Mouse (Mus musculus) midbrain, embryonic 10.5 days (tissue): ENCODE data around the gene Snapc4. TPM values are rescaled to one million over a fixed set of nuclear protein-coding genes. Genes with fewer than 3 reads are reported as not detected.

ENCODE experiments used
- DNase-seq: peaks from one replicate; pipeline ENCODE4 v3.0.0-alpha.2; 2017; ENCODE audit warnings: low spot score
- H3K27ac ChIP-seq: fragments of 300-500 bp; sonication (generic); replicated peaks from 2 replicates; pipeline ENCODE4 v1.5.1; 2016; ENCODE audit warnings: mild to moderate bottlenecking
- H3K27me3 ChIP-seq: fragments of 300-500 bp; sonication (generic); 2 replicates; pipeline ENCODE4 v1.6.1; 2016; ENCODE audit warnings: low read depth, mild to moderate bottlenecking; ENCODE audit not compliant: poor library complexity, severe bottlenecking
- H3K36me3 ChIP-seq: fragments of 300-500 bp; sonication (generic); 2 replicates; pipeline ENCODE4 v1.6.1; 2016; ENCODE audit warnings: mild to moderate bottlenecking, moderate library complexity
- H3K4me1 ChIP-seq: fragments of 300-500 bp; sonication (generic); 2 replicates; pipeline ENCODE4 v1.6.1; 2016
- H3K4me3 ChIP-seq: fragments of 300-500 bp; sonication (generic); 2 replicates; pipeline ENCODE4 v1.5.1; 2016; ENCODE audit warnings: mild to moderate bottlenecking, moderate library complexity
- H3K9me3 ChIP-seq: fragments of 300-500 bp; sonication (generic); replicated peaks from 2 replicates; pipeline ENCODE4 v1.6.1; 2016; ENCODE audit warnings: mild to moderate bottlenecking
- WGBS: fragments of 180-500 bp; shearing (Covaris S2); methylation state at CpG from one replicate; pipeline ENCODE4 v1.1.7; 2016; 5-methylcytosine and 5-hydroxymethylcytosine counted together
- polyA plus RNA-seq: library from polyadenylated mRNA; unstranded; fragments of >200 nt; fragmentation: Nextera tagmentation; extraction: Ambion mirVana; gene quantifications from 2 replicates; pipeline ENCODE4 v1.2.1, GENCODE M21; 2016

Snapc4 gene
- 32.5 and 34.4 TPM in 2 replicates for polyA plus RNA-seq

GRCm38 (mm10) chr2:26380131-26380771 is at the start of gene Snapc4:
TSS of gene Snapc4 (minus strand) at chr2:26380653.
- H3K4me1 ChIP-seq: peaks cover 19% of the 10 kb centered on the region
- no peaks in the 10 kb centered on the region for H3K9me3 ChIP-seq
- under 1% methylated on average over 38 of the region's 38 CpGs for WGBS
- H3K27ac ChIP-seq: peak within 1 kb of the TSS; percentile 83
- no peaks in the 10 kb centered on the region for H3K27me3 ChIP-seq
- peak within 1 kb of the TSS; percentile 87 for H3K4me3 ChIP-seq
- H3K36me3 ChIP-seq: peaks cover 75% of the 10 kb centered on the region
- peak; percentile 85 for DNase-seq

DNA sequence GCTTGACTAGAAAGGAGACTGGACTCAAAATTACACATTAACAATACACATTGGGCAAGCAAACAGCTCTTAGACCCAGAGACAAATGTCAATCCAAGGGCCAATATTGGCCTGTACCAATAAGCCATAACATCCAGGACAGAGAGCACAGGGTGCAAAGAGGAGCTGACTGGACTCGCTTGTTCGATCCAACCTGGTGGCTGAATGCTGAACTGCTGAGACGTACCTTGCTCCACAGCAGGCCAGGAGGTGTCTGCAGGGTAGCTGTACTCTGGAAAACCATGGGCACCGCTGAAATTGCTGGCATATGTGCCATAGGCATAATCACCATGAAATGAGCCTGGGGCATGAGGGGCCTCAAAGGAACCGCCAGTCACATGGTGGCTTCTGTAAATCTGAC is 49.4 kb upstream of the Snapc4 start:
- Histone ChIP-seq H3K36me3 (peaks cover 100% of the 10 kb centered on the region), H3K27ac (no peak overlapping the region), H3K4me1 (no peaks in the 10 kb centered on the region), H3K4me3 (no peak overlapping the region), H3K9me3 (no peaks in the 10 kb centered on the region), H3K27me3 (no peaks in the 10 kb centered on the region)
- no peak for DNase-seq
- 96% methylated on average over 5 of the region's 5 CpGs for WGBS

DNA sequence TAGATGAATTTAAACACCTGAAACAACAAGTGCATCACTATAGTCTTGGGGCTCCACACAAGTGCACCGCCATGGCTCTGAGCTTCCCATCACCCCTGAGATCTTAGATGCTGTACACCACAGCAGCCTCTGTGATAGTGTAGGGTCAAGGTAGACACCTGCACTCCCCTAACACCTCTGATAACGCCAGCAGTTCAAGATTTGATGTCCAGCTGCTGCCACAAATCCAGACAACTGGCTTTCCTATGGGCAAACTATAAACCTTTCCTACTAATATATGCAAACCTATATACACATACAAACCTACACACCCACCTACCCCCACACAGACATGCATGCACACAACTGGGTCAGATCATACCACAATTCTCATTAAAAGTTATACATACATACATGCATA is 44.1 kb upstream of the Snapc4 start:
- Histone ChIP-seq H3K27me3 (no peaks in the 10 kb centered on the region), H3K4me3 (no peak overlapping the region), H3K9me3 (no peaks in the 10 kb centered on the region), H3K27ac (no peak overlapping the region), H3K36me3 (peaks cover 100% of the 10 kb centered on the region), H3K4me1 (no peaks in the 10 kb centered on the region)
- DNase-seq: no peak
- WGBS: 98% methylated on average over 2 of the region's 2 CpGs

DNA sequence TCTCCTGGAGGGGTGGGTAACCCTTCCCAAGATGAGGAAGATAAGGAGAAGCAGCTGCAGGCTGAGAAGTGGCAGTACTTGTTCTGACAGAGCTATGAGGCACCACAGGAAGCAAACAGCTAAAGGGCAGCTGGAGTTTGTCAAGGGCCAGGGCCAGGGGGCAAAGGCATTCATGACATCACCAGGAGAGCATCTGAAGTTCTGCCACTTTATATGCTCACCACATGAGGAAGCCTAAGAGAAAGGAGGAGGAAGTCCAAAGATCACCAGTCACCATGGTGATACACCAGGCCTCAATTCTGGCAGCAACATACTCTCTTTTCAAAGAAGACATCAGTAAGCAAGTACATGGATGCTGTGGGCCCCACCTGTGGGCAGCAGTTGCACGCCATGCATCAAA is 42.6 kb upstream of the Snapc4 start:
- no peak overlapping the region for H3K4me3 ChIP-seq
- H3K4me1 ChIP-seq: no peaks in the 10 kb centered on the region
- H3K27me3 ChIP-seq: no peaks in the 10 kb centered on the region
- DNase-seq: no peak
- no peak overlapping the region for H3K27ac ChIP-seq
- peaks cover 100% of the 10 kb centered on the region for H3K36me3 ChIP-seq
- WGBS: 96% methylated on average over 1 of the region's 1 CpGs
- no peaks in the 10 kb centered on the region for H3K9me3 ChIP-seq

GRCm38 (mm10) chr2:26421969-26422368 is 41.5 kb upstream of the Snapc4 start:
- H3K27ac ChIP-seq: no peak overlapping the region
- no peaks in the 10 kb centered on the region for H3K4me1 ChIP-seq
- no peaks in the 10 kb centered on the region for H3K27me3 ChIP-seq
- H3K4me3 ChIP-seq: no peak overlapping the region
- DNase-seq: no peak
- 96% methylated on average over 2 of the region's 2 CpGs for WGBS
- no peaks in the 10 kb centered on the region for H3K9me3 ChIP-seq
- peaks cover 100% of the 10 kb centered on the region for H3K36me3 ChIP-seq

DNA sequence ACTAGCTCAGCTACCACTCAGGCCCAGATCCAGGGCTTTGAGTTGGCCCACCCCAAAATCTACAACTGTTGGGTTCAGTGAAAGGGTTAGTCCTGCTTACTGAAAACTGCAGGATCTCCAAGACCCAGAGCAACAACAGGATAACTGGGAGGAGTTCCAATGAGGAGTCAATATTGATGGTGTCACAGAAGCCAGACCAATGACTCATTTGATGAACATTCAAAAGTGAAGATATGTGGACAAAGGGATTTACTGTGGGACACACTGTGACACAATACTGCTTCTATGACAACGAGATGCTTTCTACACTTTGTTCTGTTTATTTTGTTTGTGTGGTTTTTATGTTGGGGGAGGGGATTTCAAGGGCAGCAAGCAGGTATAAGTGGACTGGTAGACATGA is 37.7 kb upstream of the Snapc4 start:
- WGBS: 85% methylated on average over 1 of the region's 1 CpGs
- Histone ChIP-seq H3K36me3 (peaks cover 100% of the 10 kb centered on the region), H3K9me3 (no peaks in the 10 kb centered on the region), H3K4me3 (no peak overlapping the region), H3K27me3 (no peaks in the 10 kb centered on the region), H3K4me1 (no peaks in the 10 kb centered on the region), H3K27ac (no peak overlapping the region)
- no peak for DNase-seq

DNA sequence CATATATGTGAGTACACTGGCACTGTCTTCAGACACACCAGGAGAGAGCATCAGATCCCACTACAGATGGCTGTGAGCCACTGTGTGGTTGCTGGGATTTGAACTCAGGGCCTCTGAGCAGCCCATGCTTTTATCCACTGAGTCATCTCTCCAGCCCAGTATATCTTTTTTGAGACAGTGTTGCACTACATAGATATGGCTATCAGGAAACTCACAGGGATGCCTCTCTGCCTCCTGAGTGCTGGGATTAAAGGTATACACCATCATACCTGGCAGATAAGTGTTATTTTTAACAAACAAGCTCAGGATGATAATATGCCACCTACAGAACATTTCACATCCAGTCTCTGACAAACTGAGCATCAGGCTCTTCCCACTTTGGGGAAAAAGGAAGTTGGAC is 36.6 kb upstream of the Snapc4 start:
- DNase-seq: no peak
- H3K36me3 ChIP-seq: peaks cover 100% of the 10 kb centered on the region
- no peak overlapping the region for H3K4me3 ChIP-seq
- H3K27ac ChIP-seq: no peak overlapping the region
- no peaks in the 10 kb centered on the region for H3K4me1 ChIP-seq
- no peaks in the 10 kb centered on the region for H3K27me3 ChIP-seq
- no peaks in the 10 kb centered on the region for H3K9me3 ChIP-seq

DNA sequence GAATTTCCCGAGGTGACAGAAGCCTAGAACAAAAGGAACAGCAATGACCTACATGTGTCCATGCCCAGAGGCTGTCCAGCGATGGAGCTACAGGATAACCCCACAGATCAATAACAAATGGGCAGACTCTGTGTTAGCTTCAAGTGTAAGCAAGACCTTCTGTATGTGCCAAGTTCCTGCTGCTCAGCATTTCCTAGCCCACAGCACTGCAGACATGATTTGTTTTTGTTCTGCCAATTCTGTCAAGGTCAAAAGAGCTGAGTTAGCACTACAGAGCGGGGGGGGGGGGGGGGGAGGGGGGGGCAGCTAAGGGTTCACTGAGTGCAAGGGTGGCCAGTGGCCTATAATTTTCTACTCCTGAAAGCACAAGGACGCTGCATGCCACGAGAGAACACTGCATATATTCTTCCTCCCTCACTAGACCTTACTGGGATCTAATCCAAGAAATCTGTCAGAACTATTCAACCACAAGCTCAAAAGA is 30.5 kb upstream of the Snapc4 start:
- Histone ChIP-seq H3K4me3 (no peak overlapping the region), H3K27me3 (no peaks in the 10 kb centered on the region), H3K9me3 (no peaks in the 10 kb centered on the region), H3K27ac (no peak overlapping the region), H3K4me1 (peaks cover 33% of the 10 kb centered on the region), H3K36me3 (peaks cover 82% of the 10 kb centered on the region)
- DNase-seq: no peak
- 79% methylated on average over 5 of the region's 5 CpGs for WGBS

DNA sequence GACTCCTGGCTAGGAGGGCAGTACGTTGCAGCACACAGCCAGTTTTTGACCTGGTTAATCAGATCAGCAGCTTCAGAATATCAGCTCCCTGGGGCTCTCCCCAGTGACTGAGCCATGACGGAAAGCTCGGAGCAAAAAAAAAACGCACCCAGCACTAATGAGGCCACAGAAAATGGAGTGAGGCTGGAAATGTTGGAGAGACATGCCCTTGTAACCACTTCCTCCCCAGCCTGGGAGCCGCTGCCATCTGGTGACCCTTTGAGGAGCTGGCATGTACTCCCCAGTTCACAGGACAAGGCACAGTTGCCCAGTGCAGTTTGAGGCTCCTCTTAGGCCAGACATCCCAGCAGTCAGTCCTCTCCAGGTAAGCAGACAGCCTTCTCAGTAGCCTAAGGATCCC is 29.6 kb upstream of the Snapc4 start:
- Histone ChIP-seq H3K36me3 (peaks cover 79% of the 10 kb centered on the region), H3K4me1 (peaks cover 40% of the 10 kb centered on the region)

DNA sequence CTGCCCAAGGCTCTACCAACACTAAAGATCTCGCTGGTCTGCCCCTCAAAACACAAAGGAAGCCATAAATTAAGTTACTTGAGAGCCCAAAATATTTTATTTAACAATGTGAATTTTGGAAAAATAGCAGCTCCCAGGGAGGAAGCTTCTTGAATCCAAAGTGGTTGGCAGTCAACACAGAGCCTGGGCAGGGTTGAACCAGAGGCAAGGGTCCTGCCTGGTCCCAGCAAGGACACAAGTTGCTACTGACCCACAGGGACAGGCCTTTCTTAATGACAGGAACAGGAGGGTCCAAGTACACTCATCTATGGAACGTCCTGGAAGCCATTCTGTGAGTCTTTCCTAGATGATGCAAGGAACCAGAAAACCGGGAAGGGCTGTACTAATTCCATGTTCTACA is 28.9 kb upstream of the Snapc4 start:
- Histone ChIP-seq H3K27ac (peak overlapping the region; percentile 96; the same call in 1 of the 2 replicates), H3K4me3 (peak overlapping the region; percentile 95), H3K36me3 (peaks cover 76% of the 10 kb centered on the region), H3K9me3 (no peaks in the 10 kb centered on the region), H3K27me3 (no peaks in the 10 kb centered on the region), H3K4me1 (peaks cover 45% of the 10 kb centered on the region)
- no peak for DNase-seq
- WGBS: 60% methylated on average over 3 of the region's 3 CpGs

More for the DNA sequence above, 29.6 kb upstream of the Snapc4 start:
- whole genome bisulfite sequencing: 82% methylated on average over 5 of the region's 5 CpGs
- Histone ChIP-seq H3K9me3 (no peaks in the 10 kb centered on the region), H3K4me3 (no peak overlapping the region), H3K27ac (no peak overlapping the region), H3K27me3 (no peaks in the 10 kb centered on the region)
- DNase-seq: no peak

DNA sequence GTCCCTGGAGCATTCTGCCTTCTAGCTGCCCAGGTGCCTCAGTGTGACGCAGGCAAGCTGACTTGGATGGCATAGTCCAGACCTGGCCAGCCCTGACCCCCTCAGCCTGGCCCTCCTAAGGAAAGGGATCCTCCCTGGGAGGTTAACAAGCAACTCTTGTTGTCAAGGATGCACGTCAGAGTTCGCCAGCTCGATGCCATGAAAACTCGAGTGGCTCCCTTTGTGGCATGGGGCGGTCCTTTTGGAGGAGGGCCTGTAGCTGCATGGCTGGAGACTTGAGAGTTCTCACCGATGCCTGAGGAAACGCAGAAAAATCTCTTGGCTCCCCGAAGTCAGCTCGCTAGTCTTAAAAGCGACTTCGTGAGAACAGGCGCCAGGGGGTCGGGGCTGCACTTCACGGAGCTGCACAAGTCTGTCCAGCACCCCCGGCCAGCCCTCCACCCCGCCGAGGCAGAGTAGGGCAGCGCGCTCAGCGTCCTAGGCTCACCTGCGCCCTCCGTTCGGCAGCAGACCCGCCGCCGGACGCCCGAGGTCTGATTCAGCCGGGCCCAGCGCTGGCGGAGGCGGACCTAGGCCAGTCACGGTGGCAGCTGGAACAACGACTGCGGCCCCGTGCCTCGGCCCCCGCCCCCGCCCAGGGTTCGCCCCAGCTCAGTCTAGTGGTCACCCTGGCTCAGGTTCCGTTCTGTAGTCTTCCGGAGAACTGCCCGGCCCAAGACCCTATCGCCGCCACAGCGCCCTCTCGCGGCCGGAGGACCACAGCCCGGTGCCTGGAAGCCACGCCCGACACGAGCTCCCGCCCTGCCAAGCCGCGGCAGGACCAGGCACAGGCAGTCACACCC is 28.3 kb upstream of the Snapc4 start, which contains the start of gene Inpp5e:
TSS of gene Inpp5e (minus strand) at position 689 of the 842 bp plus-strand sequence.
- H3K4me3 ChIP-seq: peak within 1 kb of the TSS; percentile 95
- no peaks in the 10 kb centered on the region for H3K9me3 ChIP-seq
- H3K27ac ChIP-seq: peak within 1 kb of the TSS; percentile 96
- WGBS: under 1% methylated on average over 57 of the region's 57 CpGs
- H3K36me3 ChIP-seq: peaks cover 72% of the 10 kb centered on the region
- peak; percentile 98 for DNase-seq
- H3K27me3 ChIP-seq: no peaks in the 10 kb centered on the region
- H3K4me1 ChIP-seq: peaks cover 45% of the 10 kb centered on the region

GRCm38 (mm10) chr2:26403306-26403705 is 22.9 kb upstream of the Snapc4 start:
- WGBS: 81% methylated on average over 8 of the region's 8 CpGs
- no peak for DNase-seq
- no peaks in the 10 kb centered on the region for H3K27me3 ChIP-seq
- peaks cover 80% of the 10 kb centered on the region for H3K36me3 ChIP-seq
- H3K4me3 ChIP-seq: no peak overlapping the region
- no peak overlapping the region for H3K27ac ChIP-seq
- H3K9me3 ChIP-seq: no peaks in the 10 kb centered on the region
- H3K4me1 ChIP-seq: peaks cover 40% of the 10 kb centered on the region

DNA sequence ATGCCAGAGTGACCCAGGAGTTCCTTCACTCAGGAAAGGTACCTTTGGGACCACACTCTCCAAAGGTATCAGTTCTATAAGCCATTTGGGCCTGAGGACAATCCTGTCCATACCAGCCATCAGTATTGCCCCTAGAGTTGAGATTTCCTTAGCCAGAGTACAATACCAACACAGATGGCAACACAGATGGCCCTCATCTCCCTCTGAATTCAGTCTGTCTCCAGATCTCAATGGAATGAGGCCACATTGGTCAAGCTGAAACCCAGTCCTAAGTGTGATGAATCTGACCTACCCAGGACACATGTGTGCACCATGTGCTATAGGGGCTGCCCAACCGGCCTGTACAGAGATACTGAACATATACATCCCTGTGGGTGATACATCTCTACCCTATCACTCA is 21.8 kb upstream of the Snapc4 start:
- Histone ChIP-seq H3K4me3 (no peak overlapping the region), H3K36me3 (peaks cover 82% of the 10 kb centered on the region), H3K27me3 (no peaks in the 10 kb centered on the region), H3K9me3 (no peaks in the 10 kb centered on the region), H3K27ac (no peak overlapping the region), H3K4me1 (peaks cover 29% of the 10 kb centered on the region)
- 93% methylated on average over 1 of the region's 1 CpGs for WGBS
- DNase-seq: no peak
